Mouse (Mus musculus) embryo, embryonic 10 days (tissue): Measurements from ENCODE around the gene Mthfsd.

Experiments used
- DNase-seq: peaks from one replicate; pipeline ENCODE4 v3.0.0-alpha.2; 2015; ENCODE audit warnings: low spot score

Gene Mthfsd

GRCm38 (mm10) chr8:121121704-121122103 is 13.5 kb upstream of the Mthfsd start:
- no peak for DNase-seq

- DNase-seq: peak; percentile 15
Measured at GRCm38 (mm10) chr8:121120456-121121419, 12.5 kb upstream of the Mthfsd start.

- DNase-seq: no peak
Measured at GRCm38 (mm10) chr8:121119635-121120455, 11.7 kb upstream of the Mthfsd start.

- DNase-seq: no peak
Measured at GRCm38 (mm10) chr8:121118634-121119420, 10.6 kb upstream of the Mthfsd start.

GRCm38 (mm10) chr8:121117906-121118305 is 9.7 kb upstream of the Mthfsd start:
- peak; percentile 56 for DNase-seq

- DNase-seq: no peak
Measured at GRCm38 (mm10) chr8:121117186-121117651, 9.0 kb upstream of the Mthfsd start.

GRCm38 (mm10) chr8:121116591-121117185 is 8.5 kb upstream of the Mthfsd start:
- DNase-seq: peak; percentile 62

- peak; percentile 96 for DNase-seq
Measured at GRCm38 (mm10) chr8:121115948-121116347, 7.8 kb upstream of the Mthfsd start, which contains the start of gene Foxc2. TSS of gene Foxc2 (plus strand) at chr8:121116171.

GRCm38 (mm10) chr8:121115136-121115535 is 6.9 kb upstream of the Mthfsd start:
- no peak for DNase-seq

GRCm38 (mm10) chr8:121113261-121113660 is 5.1 kb upstream of the Mthfsd start:
- peak; percentile 95 for DNase-seq

GRCm38 (mm10) chr8:121111145-121111907 is 3.1 kb upstream of the Mthfsd start:
- DNase-seq: no peak

GRCm38 (mm10) chr8:121108657-121109056 is 465 bp upstream of the Mthfsd start:
- DNase-seq: no peak

GRCm38 (mm10) chr8:121104049-121104818 is 4.0 kb downstream of the Mthfsd start:
- peak; percentile 88 for DNase-seq

GRCm38 (mm10) chr8:121093496-121093895 is 14.7 kb downstream of the Mthfsd start:
- no peak for DNase-seq

GRCm38 (mm10) chr8:121092627-121093026 is 15.6 kb downstream of the Mthfsd start:
- peak; percentile 96 for DNase-seq

GRCm38 (mm10) chr8:121092141-121092540 is 16.1 kb downstream of the Mthfsd start:
- DNase-seq: no peak

GRCm38 (mm10) chr8:121090716-121091115 is 17.5 kb downstream of the Mthfsd start:
- DNase-seq: peak; percentile 79

- no peak for DNase-seq
Measured at GRCm38 (mm10) chr8:121089631-121090380, 18.4 kb downstream of the Mthfsd start.
